Mouse (Mus musculus) thymus, postnatal 4 days (tissue): ENCODE measurements around the gene Uqcr10.

Experiments
- DNase-seq: peaks from one replicate; pipeline ENCODE4 v3.0.0; 2021

The Uqcr10 gene

GRCm38 (mm10) chr11:4671736-4672135, 32.4 kb downstream of the Uqcr10 start:
- DNase-seq: no peak

GRCm38 (mm10) chr11:4662496-4662878, 41.7 kb downstream of the Uqcr10 start:
- no peak for DNase-seq

GRCm38 (mm10) chr11:4661871-4662495, 42.2 kb downstream of the Uqcr10 start:
- DNase-seq: no peak

DNA sequence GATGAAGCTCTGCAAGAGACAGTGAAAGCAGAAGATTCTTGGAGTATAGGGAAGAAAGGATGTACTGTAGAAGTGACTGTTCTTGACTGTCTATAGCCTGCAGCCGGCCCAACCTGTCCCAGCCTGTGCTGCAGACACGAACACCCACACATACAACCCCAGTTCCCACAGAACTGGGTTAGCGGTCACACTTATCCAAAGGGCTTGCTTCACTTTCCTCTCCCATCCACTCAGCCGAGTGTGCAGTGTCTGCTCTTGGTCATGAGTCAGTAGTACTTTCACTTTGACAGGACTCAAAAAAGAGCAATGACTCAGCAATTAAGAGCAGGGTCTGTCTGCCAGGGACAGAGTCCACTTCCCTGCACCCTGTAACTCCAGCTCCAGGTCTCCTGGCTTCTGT, 42.8 kb downstream of the Uqcr10 start:
- no peak for DNase-seq

DNA sequence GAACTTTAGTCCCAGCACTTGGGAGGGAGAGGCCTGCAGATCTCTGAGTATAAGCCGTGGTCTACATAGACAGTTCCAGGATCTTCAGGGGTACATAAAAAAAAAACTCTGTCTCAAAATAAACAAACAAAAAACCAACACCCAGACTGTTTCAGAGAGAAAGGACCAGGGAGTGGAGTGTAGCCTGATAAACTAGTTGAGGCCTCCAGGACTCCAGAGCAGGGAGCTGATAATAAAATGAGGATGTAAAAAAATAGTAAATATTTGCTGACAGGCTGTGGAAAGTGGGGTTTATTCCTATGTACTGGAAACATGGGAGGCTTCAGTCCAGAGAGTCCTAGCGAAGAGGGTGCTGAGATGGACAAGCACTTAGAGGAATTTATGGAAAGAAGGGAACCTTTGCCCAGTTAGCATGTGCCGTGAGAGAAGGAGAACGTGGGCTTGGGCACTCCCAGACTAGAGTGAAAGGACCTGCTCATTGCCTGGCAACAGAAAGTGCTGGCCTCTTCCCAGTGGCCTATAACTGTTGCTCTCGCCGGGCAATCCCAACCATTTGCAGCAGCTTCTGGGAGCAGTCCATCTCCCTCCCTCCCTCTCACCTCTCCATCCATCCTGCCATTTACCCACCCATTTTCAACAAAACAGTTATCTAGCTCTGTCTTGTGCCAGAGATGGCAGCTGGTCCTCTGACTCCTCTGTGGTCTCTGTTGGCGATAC, 43.7 kb downstream of the Uqcr10 start:
- DNase-seq: no peak

DNA sequence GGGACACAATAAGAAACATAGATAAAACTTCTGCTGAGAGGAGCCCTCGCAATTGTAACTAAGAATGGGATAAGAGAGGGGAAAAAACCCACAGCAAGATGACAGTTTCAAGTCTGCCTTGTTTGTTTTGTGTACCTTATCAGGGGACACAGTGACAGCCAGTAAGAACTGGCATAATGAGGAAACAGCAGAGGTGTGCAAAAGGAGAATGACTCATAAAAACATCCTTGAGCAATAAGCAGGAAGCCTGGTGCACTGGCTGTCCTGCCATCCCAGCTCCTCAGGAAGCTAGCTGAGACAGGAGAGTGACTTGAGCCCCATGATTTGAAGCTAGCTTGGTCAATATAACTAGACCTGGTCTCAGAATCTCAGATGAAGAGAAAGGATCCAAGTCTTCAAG, 44.3 kb downstream of the Uqcr10 start:
- no peak for DNase-seq
